Mouse (Mus musculus) hindbrain, embryonic 16.5 days (tissue): ENCODE results near the gene Plekhm1. TPM values are rescaled to one million over a fixed set of nuclear protein-coding genes. Genes with fewer than 3 reads are reported as not detected.

Source experiments
- ATAC-seq: fragments of 200-750 bp; cut with Nextera tagmentation; 2 replicates; pipeline ENCODE4 v1.8.0; 2017; ENCODE audit warnings: moderate TSS enrichment, moderate library complexity
- H3K27ac ChIP-seq: fragments of 300-500 bp; sonication (generic); 2 replicates; pipeline ENCODE4 v1.5.1; 2014; ENCODE audit warnings: low read depth, mild to moderate bottlenecking, control low read depth, low read length, moderate library complexity
- H3K27me3 ChIP-seq: fragments of 300-500 bp; sonication (generic); replicated peaks from 2 replicates; pipeline ENCODE4 v1.6.1; 2014; ENCODE audit warnings: low read length; ENCODE audit not compliant: control insufficient read depth, insufficient read depth
- H3K36me3 ChIP-seq: fragments of 300-500 bp; sonication (generic); 2 replicates; pipeline ENCODE4 v1.6.1; 2014; ENCODE audit warnings: mild to moderate bottlenecking, low read length, moderate library complexity, mixed read lengths; ENCODE audit not compliant: control insufficient read depth, insufficient read depth
- H3K4me1 ChIP-seq: fragments of 300-500 bp; sonication (generic); 2 replicates; pipeline ENCODE4 v1.6.1; 2014; ENCODE audit warnings: low read depth, low read length; ENCODE audit not compliant: control insufficient read depth, insufficient read depth
- H3K4me2 ChIP-seq: fragments of 300-500 bp; sonication (generic); 2 replicates; pipeline ENCODE4 v1.6.1; 2014; ENCODE audit warnings: mild to moderate bottlenecking, low read length, control low read depth, moderate library complexity
- H3K4me3 ChIP-seq: fragments of 300-500 bp; sonication (generic); 2 replicates; pipeline ENCODE4 v1.5.1; 2014; ENCODE audit warnings: mild to moderate bottlenecking, low read length, control low read depth, moderate library complexity
- H3K9ac ChIP-seq: fragments of 300-500 bp; sonication (generic); 2 replicates; pipeline ENCODE4 v1.6.1; 2014; ENCODE audit warnings: low read depth, mild to moderate bottlenecking, control low read depth, low read length, moderate library complexity
- H3K9me3 ChIP-seq: fragments of 300-500 bp; sonication (generic); 2 replicates; pipeline ENCODE4 v1.6.1; 2014; ENCODE audit warnings: mild to moderate bottlenecking, low read length, moderate library complexity; ENCODE audit not compliant: control insufficient read depth
- WGBS: fragments of 180-500 bp; shearing (Covaris S2); extraction: QIAGEN DNeasy Blood & Tissue Kit; methylation state at CpG from one replicate; pipeline ENCODE4 v1.1.7; 2014; 5-methylcytosine and 5-hydroxymethylcytosine counted together
- polyA plus RNA-seq: library from polyadenylated mRNA; unstranded; fragments of >200 nt; fragmentation: Nextera tagmentation; extraction: Ambion mirVana; gene quantifications from 2 replicates; pipeline ENCODE4 v1.2.1, GENCODE M21; 2015

Gene Plekhm1
- polyA plus RNA-seq, 1 experiment from 2014 or later, result 7.2 TPM

DNA sequence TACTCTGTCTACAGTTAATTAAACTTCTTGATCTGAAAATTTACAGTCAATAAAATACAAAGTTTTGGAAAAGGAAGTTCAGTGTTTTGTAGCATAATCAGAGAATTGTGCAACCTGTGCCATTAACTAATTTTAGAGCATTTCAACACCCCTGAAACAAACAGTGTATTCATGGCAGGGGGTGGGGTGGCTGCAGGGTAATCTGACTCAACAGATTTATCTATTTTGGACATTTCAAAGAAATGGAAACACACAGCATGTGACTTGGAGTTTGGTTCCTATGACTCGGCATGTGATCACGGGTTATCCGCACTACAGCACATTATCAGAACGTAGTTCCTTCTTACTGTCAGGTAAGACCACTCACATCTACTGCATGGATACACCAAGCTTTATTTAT lies 12.5 kb downstream of the Plekhm1 start:
- Histone ChIP-seq H3K27me3 (no peaks in the 10 kb centered on the region), H3K36me3 (peaks cover 22% of the 10 kb centered on the region), H3K4me1 (no peaks in the 10 kb centered on the region), H3K4me2 (no peak overlapping the region), H3K27ac (no peak overlapping the region), H3K9ac (no peak overlapping the region), H3K9me3 (no peaks in the 10 kb centered on the region), H3K4me3 (no peak overlapping the region)
- ATAC-seq, result no peak
- WGBS, result 95% methylated on average over 4 of the region's 4 CpGs

DNA sequence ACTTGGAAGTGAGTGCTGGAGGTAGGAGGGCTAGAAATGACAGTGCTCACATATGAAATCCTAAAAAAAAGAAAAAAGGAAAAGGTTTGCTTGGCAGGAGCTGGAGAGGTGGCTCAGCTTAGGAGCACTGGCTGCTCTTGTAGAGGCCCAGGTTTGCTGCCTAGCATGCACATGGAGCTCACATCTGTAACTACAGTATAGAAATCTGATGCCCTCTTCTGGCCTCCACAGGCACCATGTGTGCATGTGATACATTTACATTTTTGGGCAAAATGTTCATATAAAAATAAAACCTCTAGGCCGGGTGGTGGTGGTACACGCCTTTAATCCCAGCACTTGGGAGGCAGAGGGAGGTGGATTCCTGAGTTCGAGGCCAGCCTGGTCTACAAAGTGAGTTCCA lies 13.4 kb downstream of the Plekhm1 start:
- H3K9ac ChIP-seq, result no peak overlapping the region
- H3K27ac ChIP-seq, result no peak overlapping the region
- peaks cover 30% of the 10 kb centered on the region for H3K36me3 ChIP-seq
- WGBS, result 97% methylated on average over 3 of the region's 3 CpGs
- no peaks in the 10 kb centered on the region for H3K27me3 ChIP-seq
- H3K4me2 ChIP-seq, result no peak overlapping the region
- H3K4me1 ChIP-seq, result no peaks in the 10 kb centered on the region
- H3K4me3 ChIP-seq, result no peak overlapping the region
- no peak for ATAC-seq
- H3K9me3 ChIP-seq, result no peaks in the 10 kb centered on the region

DNA sequence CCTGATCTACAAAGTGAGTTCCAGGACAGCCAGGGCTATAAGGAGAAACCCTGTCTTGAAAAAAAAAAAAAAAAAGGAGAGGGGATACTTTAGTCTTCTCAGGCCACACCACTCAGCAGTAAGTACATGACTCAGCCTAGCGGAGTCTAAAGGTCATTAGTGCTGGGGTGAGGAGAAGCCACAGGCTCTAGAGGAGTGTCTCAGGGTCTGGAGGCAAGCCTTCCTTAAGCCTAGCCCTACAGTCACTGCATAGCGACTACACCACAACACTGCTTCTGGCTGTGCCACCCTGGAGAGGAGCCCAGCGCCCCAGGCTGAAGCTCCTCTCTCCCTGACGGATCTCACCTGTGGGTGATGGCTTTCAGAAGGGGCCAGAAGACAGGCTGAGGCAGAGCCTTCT lies 15.8 kb downstream of the Plekhm1 start:
- Histone ChIP-seq H3K4me1 (no peaks in the 10 kb centered on the region), H3K9me3 (no peaks in the 10 kb centered on the region), H3K36me3 (peaks cover 37% of the 10 kb centered on the region), H3K27me3 (no peaks in the 10 kb centered on the region), H3K27ac (no peak overlapping the region), H3K4me3 (no peak overlapping the region), H3K4me2 (no peak overlapping the region), H3K9ac (no peak overlapping the region)
- 95% methylated on average over 4 of the region's 4 CpGs for WGBS
- ATAC-seq, result no peak

DNA sequence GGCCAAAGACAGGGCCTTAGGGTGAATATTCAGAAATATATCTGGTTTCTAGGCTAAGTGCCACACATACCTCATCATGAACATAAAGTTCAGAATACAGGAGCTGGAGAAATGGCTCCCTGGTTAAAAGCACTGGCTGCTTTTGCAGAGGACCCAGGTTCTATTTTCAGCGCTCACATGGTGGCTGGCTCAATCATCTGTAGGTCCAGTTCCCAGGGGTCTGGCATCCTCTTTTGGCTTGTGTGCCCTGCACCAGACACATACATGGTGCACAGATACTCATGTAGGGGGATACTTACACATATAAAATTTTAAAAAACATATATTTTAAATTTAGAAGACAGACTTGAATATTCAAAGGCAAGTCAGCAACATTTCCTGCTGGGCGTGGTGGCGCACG lies 16.3 kb downstream of the Plekhm1 start:
- Histone ChIP-seq H3K4me2 (no peak overlapping the region), H3K4me1 (no peaks in the 10 kb centered on the region), H3K36me3 (peaks cover 37% of the 10 kb centered on the region), H3K4me3 (no peak overlapping the region), H3K9ac (no peak overlapping the region), H3K27ac (no peak overlapping the region), H3K9me3 (no peaks in the 10 kb centered on the region), H3K27me3 (no peaks in the 10 kb centered on the region)
- 98% methylated on average over 4 of the region's 4 CpGs for WGBS
- no peak for ATAC-seq

DNA sequence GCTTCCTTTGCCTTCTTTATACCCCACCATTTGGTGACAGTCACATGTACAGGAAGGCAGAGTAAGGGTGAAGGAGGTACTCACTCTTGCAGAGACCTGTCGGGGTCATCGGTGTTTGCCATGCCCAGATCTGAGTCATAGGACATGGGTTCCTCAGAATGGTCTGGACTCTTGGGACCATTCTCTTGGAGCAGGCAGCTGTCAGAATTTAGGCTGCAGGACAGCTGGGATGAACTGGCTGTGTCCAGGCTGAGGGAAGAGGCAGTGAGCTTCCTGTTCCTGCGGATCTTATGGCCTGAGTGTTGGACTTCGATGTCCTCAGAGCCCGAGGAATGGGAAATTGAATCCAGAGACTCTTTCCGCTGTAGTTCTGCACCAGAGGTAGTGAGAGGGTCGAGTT lies 17.9 kb downstream of the Plekhm1 start:
- no peak overlapping the region for H3K4me3 ChIP-seq
- ATAC-seq, result no peak
- no peaks in the 10 kb centered on the region for H3K9me3 ChIP-seq
- 88% methylated on average over 7 of the region's 7 CpGs for WGBS
- H3K4me1 ChIP-seq, result no peaks in the 10 kb centered on the region
- no peaks in the 10 kb centered on the region for H3K27me3 ChIP-seq
- H3K9ac ChIP-seq, result no peak overlapping the region
- H3K4me2 ChIP-seq, result no peak overlapping the region
- no peak overlapping the region for H3K27ac ChIP-seq
- H3K36me3 ChIP-seq, result peaks cover 41% of the 10 kb centered on the region

GRCm38 (mm10) chr11:103394025-103394424 lies 18.5 kb downstream of the Plekhm1 start:
- no peaks in the 10 kb centered on the region for H3K4me1 ChIP-seq
- no peak overlapping the region for H3K27ac ChIP-seq
- no peak overlapping the region for H3K4me2 ChIP-seq
- no peak for ATAC-seq
- H3K36me3 ChIP-seq, result peaks cover 45% of the 10 kb centered on the region
- H3K9me3 ChIP-seq, result no peaks in the 10 kb centered on the region
- no peak overlapping the region for H3K9ac ChIP-seq
- 96% methylated on average over 7 of the region's 7 CpGs for WGBS
- no peaks in the 10 kb centered on the region for H3K27me3 ChIP-seq
- no peak overlapping the region for H3K4me3 ChIP-seq

GRCm38 (mm10) chr11:103387870-103388526 lies 24.5 kb downstream of the Plekhm1 start:
- ATAC-seq, result no peak
- no peak overlapping the region for H3K9ac ChIP-seq
- no peak overlapping the region for H3K4me3 ChIP-seq
- no peaks in the 10 kb centered on the region for H3K4me1 ChIP-seq
- H3K36me3 ChIP-seq, result peaks cover 17% of the 10 kb centered on the region
- 72% methylated on average over 7 of the region's 7 CpGs for WGBS
- no peak overlapping the region for H3K27ac ChIP-seq
- H3K9me3 ChIP-seq, result no peaks in the 10 kb centered on the region
- H3K4me2 ChIP-seq, result no peak overlapping the region
- H3K27me3 ChIP-seq, result no peaks in the 10 kb centered on the region

DNA sequence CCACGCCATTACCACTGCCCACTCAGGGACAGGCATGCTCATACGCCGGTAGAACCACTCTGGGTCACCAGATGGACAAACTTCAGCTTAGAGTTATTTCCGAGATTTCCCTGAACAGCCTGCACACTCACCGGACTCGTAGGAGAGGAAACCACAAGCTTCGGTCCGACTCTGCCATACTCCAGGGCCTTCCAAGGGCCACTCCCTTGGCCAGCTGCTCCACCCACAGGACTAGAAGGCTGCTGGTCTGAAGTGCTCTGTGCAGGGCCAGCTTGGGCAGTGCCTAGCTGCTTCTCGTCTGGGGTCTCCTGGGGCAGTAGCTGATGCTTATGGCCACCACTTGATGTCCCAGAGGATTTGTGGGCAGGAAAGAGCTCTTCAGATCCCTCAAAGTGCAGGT lies 25.7 kb downstream of the Plekhm1 start:
- ATAC-seq, result no peak
- Histone ChIP-seq H3K36me3 (peaks cover 14% of the 10 kb centered on the region), H3K9ac (no peak overlapping the region), H3K4me3 (no peak overlapping the region), H3K4me1 (no peaks in the 10 kb centered on the region), H3K9me3 (no peaks in the 10 kb centered on the region), H3K4me2 (no peak overlapping the region), H3K27me3 (no peaks in the 10 kb centered on the region), H3K27ac (no peak overlapping the region)
- WGBS, result 88% methylated on average over 9 of the region's 9 CpGs

DNA sequence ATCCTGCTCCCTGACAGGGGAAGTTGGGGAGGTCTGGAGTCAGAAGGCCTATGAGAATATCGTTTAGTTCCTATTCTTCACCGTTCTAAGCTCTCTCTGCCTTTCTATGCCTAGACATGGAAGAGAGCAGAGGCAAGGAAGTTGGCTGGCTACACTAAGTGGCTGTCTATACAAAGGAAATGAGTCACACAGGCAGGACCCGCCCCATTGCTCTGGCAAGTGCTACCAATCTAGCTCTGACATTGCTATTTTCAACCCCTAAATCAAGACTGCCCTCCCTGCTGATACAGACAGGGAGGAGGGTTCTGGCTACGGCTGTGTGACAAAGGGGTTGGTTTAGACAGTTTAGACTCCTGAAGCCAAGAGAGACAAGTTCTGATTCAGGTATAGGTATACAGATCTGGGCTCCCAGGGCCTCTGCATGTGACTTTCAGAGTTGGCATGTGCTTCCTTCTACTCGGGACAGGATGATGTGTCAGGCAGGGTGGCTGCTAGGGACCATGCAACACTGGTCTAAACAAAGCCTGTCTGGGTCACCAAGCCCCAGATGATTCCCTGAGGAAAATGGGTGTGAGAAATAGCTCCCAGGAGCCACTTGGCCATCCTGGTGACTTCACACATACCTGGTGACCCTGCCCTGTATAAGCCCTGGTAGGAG lies 30.4 kb downstream of the Plekhm1 start:
- Histone ChIP-seq H3K36me3 (peaks cover 20% of the 10 kb centered on the region), H3K9ac (no peak overlapping the region), H3K27ac (no peak overlapping the region), H3K4me1 (no peaks in the 10 kb centered on the region), H3K4me3 (no peak overlapping the region), H3K27me3 (no peaks in the 10 kb centered on the region), H3K9me3 (no peaks in the 10 kb centered on the region), H3K4me2 (no peak overlapping the region)
- no peak for ATAC-seq
- 83% methylated on average over 5 of the region's 5 CpGs for WGBS
